Mouse (Mus musculus) MEL (cell line): Measurements from ENCODE around the gene Col9a2. TPM values are rescaled to one million over a fixed set of nuclear protein-coding genes. Genes with fewer than 3 reads are reported as not detected.

ENCODE experiments used
- DNase-seq: peaks from one replicate; pipeline ENCODE4 v3.0.0; 2011; ENCODE audit warnings: low read depth, low spot score
- H3K27ac ChIP-seq: 2 replicates; pipeline ENCODE4 v1.5.1; 2012; ENCODE audit warnings: low read depth, mild to moderate bottlenecking, control low read depth, low read length, moderate library complexity; ENCODE audit not compliant: control insufficient read depth
- H3K27me3 ChIP-seq, 2 experiments: fragments of 150-350 bp in 1 of 2; sonication (generic) in 1 of 2; 2 replicates each; pipeline ENCODE4 v1.6.1; 2012; ENCODE audit warnings: low read length in 2 of 2, mild to moderate bottlenecking in 2 of 2, improper control_type of control experiment in 1 of 2, moderate library complexity in 1 of 2; ENCODE audit not compliant: insufficient read depth in 2 of 2, control insufficient read depth in 1 of 2
- H3K36me3 ChIP-seq, 2 experiments: 2 replicates each; pipeline ENCODE4 v1.6.1; 2012 to 2014; ENCODE audit warnings: low read length in 2 of 2, improper control_type of control experiment in 1 of 2, inconsistent platforms in 1 of 2, mild to moderate bottlenecking in 1 of 2; ENCODE audit not compliant: insufficient read depth in 2 of 2, control insufficient read depth in 1 of 2
- H3K4me1 ChIP-seq, 2 experiments: fragments of 150-350 bp in 1 of 2; sonication (generic) in 1 of 2; 2 replicates each; pipeline ENCODE4 v1.6.1; 2012; ENCODE audit warnings: low read length in 2 of 2, improper control_type of control experiment in 1 of 2, mild to moderate bottlenecking in 1 of 2; ENCODE audit not compliant: insufficient read depth in 2 of 2, control insufficient read depth in 1 of 2
- H3K4me3 ChIP-seq, 2 experiments: fragments of 150-350 bp in 1 of 2; sonication (generic) in 1 of 2; 2 replicates each; pipeline ENCODE4 v1.5.1; 2012; ENCODE audit warnings: low read depth in 2 of 2, low read length in 2 of 2, mild to moderate bottlenecking in 2 of 2, moderate library complexity in 2 of 2, control low read depth in 1 of 2, improper control_type of control experiment in 1 of 2; ENCODE audit not compliant: control insufficient read depth in 1 of 2, insufficient read depth in 1 of 2
- H3K79me2 ChIP-seq: 2 replicates; pipeline ENCODE4 v1.6.1; 2012; ENCODE audit warnings: mild to moderate bottlenecking, low read length, moderate library complexity; ENCODE audit not compliant: control insufficient read depth, poor library complexity, insufficient read depth
- H3K9ac ChIP-seq: 2 replicates; pipeline ENCODE4 v1.6.1; 2012; ENCODE audit warnings: low read depth, mild to moderate bottlenecking, control low read depth, low read length, moderate library complexity; ENCODE audit not compliant: control insufficient read depth, poor library complexity, severe bottlenecking
- H3K9me3 ChIP-seq: fragments of 150-350 bp; sonication (generic); replicated peaks from 2 replicates; pipeline ENCODE4 v1.6.1; 2012; ENCODE audit warnings: mild to moderate bottlenecking, low read length, improper control_type of control experiment, moderate library complexity; ENCODE audit not compliant: insufficient read depth
- E2F4 ChIP-seq: IDR thresholded peaks from 2 replicates; pipeline ENCODE4 v1.6.1; 2011; ENCODE audit warnings: low read depth, low read length, improper control_type of control experiment, borderline replicate concordance
- EP300 ChIP-seq, 2 experiments: IDR thresholded peaks; 2 replicates each; pipeline ENCODE4 v1.6.1; 2011; ENCODE audit warnings: improper control_type of control experiment in 2 of 2, low read length in 2 of 2, low read depth in 1 of 2, mild to moderate bottlenecking in 1 of 2
- ETS1 ChIP-seq: IDR thresholded peaks from 2 replicates; pipeline ENCODE4 v1.6.1; 2012; ENCODE audit warnings: low read depth, mild to moderate bottlenecking, inconsistent platforms, low read length, improper control_type of control experiment, moderate library complexity
- GATA1 ChIP-seq: IDR thresholded peaks from 2 replicates; pipeline ENCODE4 v1.6.1; 2011; ENCODE audit warnings: low read depth, low read length, improper control_type of control experiment
- HCFC1 ChIP-seq: IDR thresholded peaks from 2 replicates; pipeline ENCODE4 v1.6.1; 2012; ENCODE audit warnings: low read depth, mild to moderate bottlenecking, inconsistent platforms, low read length, improper control_type of control experiment, moderate library complexity
- MAFK ChIP-seq: IDR thresholded peaks from 2 replicates; pipeline ENCODE4 v1.6.1; 2011; ENCODE audit warnings: low read depth, mild to moderate bottlenecking, low read length, improper control_type of control experiment, borderline replicate concordance
- MEF2A ChIP-seq: IDR thresholded peaks from 2 replicates; pipeline ENCODE4 v1.6.1; 2014; ENCODE audit warnings: low read depth, mild to moderate bottlenecking, inconsistent platforms, low read length, improper control_type of control experiment; ENCODE audit not compliant: poor library complexity, insufficient replicate concordance, severe bottlenecking; ENCODE audit errors: extremely low read depth
- MYB ChIP-seq: IDR thresholded peaks from 2 replicates; pipeline ENCODE4 v1.6.1; 2011; ENCODE audit warnings: mild to moderate bottlenecking, low read depth, low read length, improper control_type of control experiment
- MYC ChIP-seq: IDR thresholded peaks from 2 replicates; pipeline ENCODE4 v1.6.1; 2011; ENCODE audit warnings: low read depth, mild to moderate bottlenecking, low read length, improper control_type of control experiment, moderate library complexity
- NELFE ChIP-seq: IDR thresholded peaks from 2 replicates; pipeline ENCODE4 v1.6.1; 2011; ENCODE audit warnings: low read depth, low read length, improper control_type of control experiment
- POLR2A ChIP-seq, 2 experiments: IDR thresholded peaks; 2 replicates each; pipeline ENCODE4 v1.6.1; 2011 to 2012; ENCODE audit warnings: low read length in 2 of 2, mild to moderate bottlenecking in 2 of 2, control low read depth in 1 of 2, improper control_type of control experiment in 1 of 2, low read depth in 1 of 2, moderate library complexity in 1 of 2; ENCODE audit not compliant: control insufficient read depth in 1 of 2, insufficient read depth in 1 of 2, poor library complexity in 1 of 2
- POLR2AphosphoS2 ChIP-seq: IDR thresholded peaks from 2 replicates; pipeline ENCODE4 v1.6.1; 2011; ENCODE audit warnings: low read length, improper control_type of control experiment
- RCOR1 ChIP-seq: IDR thresholded peaks from 2 replicates; pipeline ENCODE4 v1.6.1; 2012; ENCODE audit warnings: low read depth, mild to moderate bottlenecking, inconsistent platforms, low read length, improper control_type of control experiment
- SMC3 ChIP-seq: IDR thresholded peaks from 2 replicates; pipeline ENCODE4 v1.6.1; 2011; ENCODE audit warnings: low read depth, low read length, improper control_type of control experiment
- UBTF ChIP-seq: IDR thresholded peaks from 2 replicates; pipeline ENCODE4 v1.6.1; 2012; ENCODE audit warnings: low read depth, mild to moderate bottlenecking, inconsistent platforms, low read length, improper control_type of control experiment, moderate library complexity, borderline replicate concordance; ENCODE audit not compliant: insufficient read depth
- ZKSCAN1 ChIP-seq: IDR thresholded peaks from 2 replicates; pipeline ENCODE4 v1.6.1; 2012; ENCODE audit warnings: low read depth, mild to moderate bottlenecking, inconsistent platforms, low read length, improper control_type of control experiment, moderate library complexity
- ZNF384 ChIP-seq: IDR thresholded peaks from 2 replicates; pipeline ENCODE4 v1.6.1; 2012; ENCODE audit warnings: low read depth, mild to moderate bottlenecking, inconsistent platforms, low read length, improper control_type of control experiment
- polyA plus RNA-seq, 2 experiments: library from polyadenylated mRNA; stranded (reverse) in 1 of 2; unstranded in 1 of 2; fragments of >175 nt in 1 of 2; fragments of >200 nt in 1 of 2; gene quantifications; 2 replicates each; pipeline versions ENCODE4 v1.2.1 to v1.2.4; 2012; ENCODE audit warnings: low replicate concordance in 2 of 2, low read depth in 1 of 2; ENCODE audit not compliant: insufficient read length in 2 of 2, insufficient read depth in 1 of 2, missing spikeins in 1 of 2
- total RNA-seq: library from RNA; depleted of rRNA; stranded (reverse); fragments of 300-350 nt; gene quantifications from 2 replicates; pipeline ENCODE4 v1.2.3, GENCODE M21; 2012

Col9a2 gene
- total and polyA plus RNA-seq, 3 experiments: 0.12 TPM; not detected in 2

DNA sequence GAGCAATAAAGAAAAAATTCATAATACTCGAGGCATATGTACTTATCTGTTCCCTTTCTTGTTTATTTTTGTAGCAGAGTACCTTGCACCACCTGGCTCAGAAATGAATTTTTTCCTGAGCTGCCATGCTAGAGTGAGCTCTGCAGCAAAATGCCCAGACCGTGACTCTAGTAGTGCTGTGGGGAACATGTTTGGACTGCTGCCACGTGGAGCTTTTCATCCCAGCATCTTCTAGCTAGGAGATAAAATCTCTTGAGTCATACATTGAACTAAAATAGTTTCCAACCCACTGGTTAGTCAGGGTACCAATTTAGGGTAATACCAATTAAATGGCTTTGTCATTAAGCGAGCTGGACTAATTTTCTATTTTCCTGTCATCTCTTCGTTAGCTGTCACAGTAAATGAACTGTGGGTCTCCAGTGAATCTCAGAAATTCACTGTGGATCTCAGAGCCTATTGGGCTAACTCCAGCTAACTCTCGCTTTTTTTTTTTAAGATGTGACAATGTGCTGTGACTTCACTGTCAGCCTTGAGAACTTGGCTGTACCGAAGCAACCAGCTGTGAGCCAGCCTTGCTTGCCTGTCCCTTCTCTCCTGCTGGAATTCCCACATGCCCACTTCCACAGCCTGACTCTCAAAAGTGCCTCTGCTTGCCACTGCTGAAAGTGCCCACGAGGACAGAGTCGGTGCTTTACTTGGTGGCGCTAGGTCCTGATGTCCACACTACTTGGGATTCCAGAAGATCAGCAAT, 19.0 kb upstream of the Col9a2 start:
- no peaks in the 10 kb centered on the region for H3K9me3 ChIP-seq
- TF ChIP-seq MYC (0 out of 2 replicates have a peak, but pooled peaks have one; percentile 26), EP300 (IDR thresholded peaks at IDR 0.05; ENCODE audit: low read depth in 1 of 2, low read length in 2 of 2) (no peak), SMC3 (no peak), HCFC1 (no peak), UBTF (no peak), RCOR1 (no peak)
- TF ChIP-seq, all 39 proteins: peak for 1
- peaks cover 0 to 20% of the 10 kb centered on the region in 2 experiments; a peak in 3 of 4 replicates for H3K4me1 ChIP-seq
- H3K79me2 ChIP-seq: peaks cover 14% of the 10 kb centered on the region
- no peak overlapping the region for H3K9ac ChIP-seq
- peaks cover 0 to 18% of the 10 kb centered on the region in 2 experiments; a peak in 2 of 4 replicates for H3K36me3 ChIP-seq
- H3K4me3 ChIP-seq: no peak overlapping the region
- no peak for DNase-seq
- no peak overlapping the region for H3K27ac ChIP-seq
- no peaks in the 10 kb centered on the region for H3K27me3 ChIP-seq

DNA sequence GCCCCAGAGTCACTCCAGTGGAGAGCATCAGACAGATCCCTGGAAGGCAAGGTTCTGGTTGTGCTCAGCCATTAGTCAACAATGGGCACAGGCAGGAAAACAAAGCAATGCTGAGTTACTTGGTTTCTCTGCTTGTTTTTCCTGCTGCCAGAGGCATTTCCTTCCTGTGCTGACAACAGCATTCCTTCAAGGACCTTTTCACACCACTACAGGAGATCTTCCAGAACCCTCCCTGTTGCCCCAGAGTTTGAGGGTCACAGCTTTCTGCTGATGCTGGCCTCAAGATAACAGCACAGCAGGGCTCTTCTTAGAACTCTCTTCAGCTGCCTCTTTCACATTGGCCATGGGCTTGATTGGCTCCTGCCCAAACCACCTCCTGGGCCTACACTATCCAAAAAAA, 17.3 kb upstream of the Col9a2 start:
- Histone ChIP-seq H3K79me2 (peaks cover 1% of the 10 kb centered on the region), H3K27ac (no peak overlapping the region), H3K4me3 (no peak overlapping the region), H3K27me3 (no peaks in the 10 kb centered on the region), H3K36me3 (peaks cover 0 to 18% of the 10 kb centered on the region in 2 experiments; a peak in 2 of 4 replicates), H3K9ac (no peak overlapping the region), H3K9me3 (no peaks in the 10 kb centered on the region), H3K4me1 (peaks cover 0 to 20% of the 10 kb centered on the region in 2 experiments; a peak in 3 of 4 replicates)
- TF ChIP-seq MYB: no peak
- TF ChIP-seq MAFK: no peak
- TF ChIP-seq ZKSCAN1: no peak
- TF ChIP-seq E2F4: no peak
- no peak for TF ChIP-seq NELFE
- no peak for TF ChIP-seq POLR2A (IDR thresholded peaks at IDR 0.05; ENCODE audit: control insufficient read depth in 1 of 2, insufficient read depth in 1 of 2, low read depth in 1 of 2, low read length in 2 of 2, poor library complexity in 1 of 2)
- TF ChIP-seq ZNF384: peak; percentile 69; the same call in 1 of the 2 replicates
- no peak for DNase-seq

DNA sequence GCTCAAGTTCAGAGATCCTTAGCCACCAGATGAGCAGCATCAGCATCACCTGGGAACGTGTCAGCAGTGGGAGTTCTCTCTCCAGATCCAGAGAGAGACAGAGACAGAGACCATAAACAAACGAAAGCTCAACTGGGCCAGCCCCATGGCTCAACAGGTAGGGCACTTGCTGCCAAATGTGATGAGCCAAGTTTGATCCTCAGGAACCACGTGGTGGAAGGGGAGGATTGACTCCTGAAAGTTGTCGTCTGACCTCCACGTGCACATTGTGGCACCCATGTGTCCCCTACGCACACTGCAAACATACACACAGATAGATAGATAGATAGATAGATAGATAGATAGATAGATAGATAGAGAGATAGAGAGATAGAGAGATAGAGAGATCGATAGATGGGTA, 15.7 kb upstream of the Col9a2 start:
- peaks cover 0 to 13% of the 10 kb centered on the region in 2 experiments; a peak in 2 of 4 replicates for H3K36me3 ChIP-seq
- H3K4me1 ChIP-seq: peaks cover 0 to 12% of the 10 kb centered on the region in 2 experiments; a peak in 2 of 4 replicates
- peak; percentile 33; the same call in 1 of the 2 replicates for TF ChIP-seq GATA1
- TF ChIP-seq ETS1: no peak
- no peak for TF ChIP-seq ZNF384
- TF ChIP-seq POLR2A (IDR thresholded peaks at IDR 0.05; ENCODE audit: control insufficient read depth in 1 of 2, insufficient read depth in 1 of 2, low read depth in 1 of 2, low read length in 2 of 2, poor library complexity in 1 of 2): no peak
- no peak for TF ChIP-seq POLR2AphosphoS2
- TF ChIP-seq MEF2A: no peak
- H3K27ac ChIP-seq: no peak overlapping the region
- H3K4me3 ChIP-seq: no peak overlapping the region
- H3K79me2 ChIP-seq: no peaks in the 10 kb centered on the region
- no peaks in the 10 kb centered on the region for H3K9me3 ChIP-seq
- H3K9ac ChIP-seq: no peak overlapping the region
- DNase-seq: no peak
- H3K27me3 ChIP-seq: no peaks in the 10 kb centered on the region
